ENCODE assay signal across 22 mouse cellular contexts in the genomic region with DNA sequence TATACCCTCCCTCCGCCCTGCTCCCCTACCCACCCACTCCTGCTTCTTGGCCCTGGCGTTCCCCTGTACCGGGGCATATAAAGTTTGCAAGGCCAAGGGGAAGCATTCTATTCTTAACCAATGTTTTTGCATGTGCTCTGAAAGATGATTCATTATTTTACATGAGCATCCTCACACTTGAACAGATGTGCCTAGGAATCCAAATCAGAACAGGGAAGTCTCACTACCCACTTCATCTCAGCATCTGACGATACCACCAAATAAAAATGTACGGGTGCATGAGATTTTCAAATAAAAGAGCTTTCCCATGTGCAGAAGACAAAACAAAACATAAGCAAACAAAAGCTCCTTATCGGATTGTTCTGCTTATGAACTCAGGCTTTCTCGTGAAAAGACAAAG. TPM values are rescaled to one million over a fixed set of nuclear protein-coding genes. Genes with fewer than 3 reads are reported as not detected.
"Had no signal": no experiment of that assay in that cellular context is flagged by ENCODE, and none has a peak within 500 bp of the region (broad histone marks: within the 10 kb centered on the region; RNA-seq: fewer than 3 reads in every experiment).

No protein-coding gene starts in this region.

- H3K27ac ChIP-seq: intestine, embryonic 15.5 days; layer of hippocampus, adult 2 months; limb, embryonic 10.5 days; liver, embryonic 15.5 days; midbrain, embryonic 10.5 days; neural tube, embryonic 12.5 days had no signal

- DNase-seq: kidney, adult 18-20 months; kidney, postnatal 10 days; kidney, postnatal 4 days; lung, embryonic 14.5 days; lung, postnatal 10 days; lung, postnatal 4 days; midbrain, embryonic 14.5 days; thymus, postnatal 4 days had no signal

- H3K4me3 ChIP-seq: intestine, embryonic 15.5 days; layer of hippocampus, adult 2 months; limb, embryonic 10.5 days; liver, embryonic 15.5 days; midbrain, embryonic 10.5 days; neural tube, embryonic 12.5 days had no signal

- H3K4me1 ChIP-seq: intestine, embryonic 15.5 days; limb, embryonic 10.5 days; liver, embryonic 15.5 days; midbrain, embryonic 10.5 days; neural tube, embryonic 12.5 days had no signal

RNA-seq across cellular contexts. Expression of a gene that starts 10.0 kb away (rescaled TPM):
- total RNA-seq: megakaryocyte, adult 5-6 weeks; monocyte, adult 5-6 weeks; neutrophil, adult 5-6 weeks had no signal
- polyA plus RNA-seq: intestine, embryonic 15.5 days; kidney, embryonic 14.5 days; liver, embryonic 11.5 days; liver, embryonic 15.5 days; lung, embryonic 14.5 days; small intestine, adult 2 months; stomach, embryonic 16.5 days had no signal

RNA-seq across cellular contexts. Expression of a gene that starts 33.4 kb away (rescaled TPM):
- total RNA-seq: layer of hippocampus, adult 2 months; megakaryocyte, adult 5-6 weeks; monocyte, adult 5-6 weeks; neutrophil, adult 5-6 weeks had no signal
- polyA plus RNA-seq: intestine, embryonic 15.5 days; kidney, embryonic 14.5 days; limb, embryonic 10.5 days; limb, embryonic 14.5 days; liver, embryonic 11.5 days; liver, embryonic 15.5 days; lung, embryonic 14.5 days; midbrain, embryonic 10.5 days; midbrain, embryonic 14.5 days; small intestine, adult 2 months; stomach, embryonic 16.5 days had no signal

RNA-seq across cellular contexts. Expression of a gene that starts 48.9 kb away (rescaled TPM):
- total RNA-seq: layer of hippocampus, adult 2 months; megakaryocyte, adult 5-6 weeks; monocyte, adult 5-6 weeks; neutrophil, adult 5-6 weeks had no signal
- polyA plus RNA-seq: intestine, embryonic 15.5 days; liver, embryonic 11.5 days; liver, embryonic 15.5 days; lung, embryonic 14.5 days; small intestine, adult 2 months; stomach, embryonic 16.5 days had no signal
